Mouse (Mus musculus) regulatory T cell (primary cell): ENCODE measurements around the gene Rbfox3.

Source experiments
- in situ Hi-C: fragments of 300-600 bp; cut with MboI, MseI; formaldehyde crosslinking; loops from one replicate; pipeline ENCODE4 v1.15.1; 2025; ENCODE audit warnings: high pct_unique_total_duplicates

Rbfox3 gene

DNA sequence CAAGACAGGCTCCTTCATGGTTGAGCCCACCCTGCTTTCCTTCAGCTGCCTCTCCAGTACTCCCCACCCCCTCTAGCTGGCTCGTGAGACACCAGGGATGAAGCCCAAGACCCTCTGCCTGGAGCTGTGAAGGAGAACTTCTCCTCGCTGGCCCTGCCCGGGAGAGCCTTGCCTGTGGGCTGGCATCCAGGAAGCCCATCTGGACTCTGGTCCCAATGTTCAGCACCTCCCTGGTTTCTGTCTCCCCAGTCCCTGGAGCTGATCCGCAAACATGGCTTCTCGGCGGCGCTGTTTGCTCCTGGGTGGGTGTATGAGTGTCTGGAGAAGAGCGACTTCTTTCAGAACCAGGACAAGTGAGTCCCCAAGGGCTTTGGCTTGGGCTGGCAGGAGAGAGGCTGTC lies 427.2 kb downstream of the Rbfox3 start:
- in situ Hi-C loops = loop anchor here (5.0 kb wide), 1 partner anchor 37 kb away; no protein-coding TSS in a partner anchor

DNA sequence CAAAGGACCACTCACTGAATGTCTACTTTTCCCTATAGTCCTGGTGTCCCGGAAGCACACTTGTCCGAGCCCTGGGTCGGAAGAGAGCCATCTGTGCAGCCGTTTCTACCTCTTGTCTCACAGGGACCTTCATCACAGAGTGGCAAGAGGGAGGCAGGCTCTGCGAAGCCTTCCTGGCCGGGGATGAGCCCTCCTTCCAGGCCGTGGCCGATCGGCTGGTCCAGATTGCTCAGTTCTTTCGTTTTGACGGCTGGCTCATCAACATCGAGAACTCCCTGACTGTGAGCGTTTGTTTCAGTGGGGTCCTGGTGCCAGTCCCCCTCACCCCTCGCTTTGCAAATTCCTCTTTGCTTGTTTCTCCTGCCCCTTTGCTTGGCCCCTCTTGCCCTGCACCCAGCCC lies 429.6 kb downstream of the Rbfox3 start:
- in situ Hi-C loops = loop anchor here (5.0 kb wide), 1 partner anchor 34 kb away; no protein-coding TSS in a partner anchor

DNA sequence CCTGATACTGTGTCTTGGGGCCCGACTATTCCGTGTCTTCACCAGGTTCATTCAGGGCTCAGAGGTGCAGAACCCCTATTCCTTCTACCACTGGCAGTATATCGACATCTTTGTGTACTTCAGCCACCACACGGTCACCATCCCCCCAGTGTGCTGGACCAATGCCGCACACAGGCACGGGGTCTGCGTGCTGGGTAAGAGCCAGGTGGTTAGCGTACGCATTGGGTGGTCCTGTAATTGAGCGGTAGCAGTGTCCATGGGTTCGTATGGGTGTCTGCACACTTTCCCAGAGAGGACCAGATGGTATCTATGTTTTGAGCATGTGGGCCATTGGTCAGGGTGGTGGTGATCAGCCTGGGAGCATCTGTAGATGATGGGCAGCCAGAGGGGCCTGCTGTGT lies 430.2 kb downstream of the Rbfox3 start:
- in situ Hi-C loops = loop anchor here (5.0 kb wide), 1 partner anchor 34 kb away; no protein-coding TSS in a partner anchor

DNA sequence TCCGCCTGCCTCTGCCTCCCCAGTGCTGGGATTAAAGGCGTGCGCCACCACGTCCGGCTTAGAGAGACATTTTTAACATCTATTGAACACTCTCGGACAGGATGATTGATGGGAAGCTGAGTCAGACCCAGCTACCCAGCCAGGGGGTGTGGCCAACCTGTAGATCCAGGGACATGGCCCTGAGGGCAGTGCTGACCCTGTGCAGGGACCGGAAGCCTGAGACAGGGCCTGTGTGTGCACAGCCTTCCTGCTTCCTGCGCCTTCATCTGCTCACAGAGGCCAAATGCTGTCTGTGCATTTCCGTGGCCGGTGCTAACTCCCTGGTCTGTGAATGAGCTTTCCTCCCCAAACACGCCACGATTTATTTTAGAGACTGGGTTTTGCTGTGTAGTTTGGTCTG lies 431.6 kb downstream of the Rbfox3 start:
- in situ Hi-C loops = loop anchor here (5.0 to 10.0 kb wide), 2 partner anchors 32 to 645 kb away; no protein-coding TSS in a partner anchor

DNA sequence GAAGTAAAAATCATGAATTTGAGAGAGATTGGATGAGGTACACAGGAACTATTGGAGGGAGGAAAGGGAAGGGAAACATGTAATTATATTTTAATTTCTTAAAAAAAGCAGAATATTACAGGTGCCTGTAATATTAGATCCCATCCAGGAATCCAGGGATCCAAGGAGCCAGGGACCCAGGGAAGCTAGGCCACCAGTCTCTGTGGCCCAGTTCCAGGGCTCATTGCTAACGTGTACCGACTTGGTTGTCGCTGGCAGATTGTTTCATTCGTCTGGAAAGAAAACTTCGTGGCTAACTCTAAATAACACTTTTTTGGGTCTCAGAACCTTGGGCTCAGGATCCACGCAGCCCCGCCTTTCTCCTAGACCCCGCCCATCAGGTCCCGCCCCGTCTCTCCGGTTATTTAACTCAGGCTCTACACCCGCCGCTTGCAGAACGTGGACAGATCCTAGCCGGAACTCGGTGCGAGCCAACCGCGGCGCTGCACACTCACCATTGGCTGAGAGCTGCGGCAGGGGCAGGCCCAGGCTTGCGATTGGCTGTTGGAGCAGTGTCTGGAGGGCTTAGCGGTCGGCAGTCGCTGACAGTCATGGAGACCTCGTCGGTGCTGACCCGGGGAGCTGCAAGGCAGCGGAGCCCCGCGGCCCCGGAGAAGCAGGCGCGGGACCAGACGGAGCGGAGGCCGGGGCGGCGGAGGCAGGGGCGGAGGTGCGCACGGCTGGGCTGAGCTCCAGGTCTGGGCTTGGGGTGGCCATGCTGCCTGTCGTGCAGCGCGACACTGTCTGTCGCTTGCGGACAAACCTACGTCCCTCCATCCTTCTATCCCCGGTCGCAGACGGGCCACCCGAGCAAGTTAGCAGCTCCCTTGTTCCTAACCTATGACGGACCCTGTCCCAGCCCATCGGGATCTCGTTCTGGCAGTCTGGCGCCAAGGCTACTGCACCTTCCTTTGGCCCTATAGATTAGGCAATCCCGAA lies 434.7 kb downstream of the Rbfox3 start, which contains the start of gene Engase:
Engase (plus strand) TSS at position 434 of the 978 bp plus-strand sequence.
- in situ Hi-C loops = loop anchor here (10.0 kb wide), 1 partner anchor 648 kb away; no protein-coding TSS in a partner anchor

DNA sequence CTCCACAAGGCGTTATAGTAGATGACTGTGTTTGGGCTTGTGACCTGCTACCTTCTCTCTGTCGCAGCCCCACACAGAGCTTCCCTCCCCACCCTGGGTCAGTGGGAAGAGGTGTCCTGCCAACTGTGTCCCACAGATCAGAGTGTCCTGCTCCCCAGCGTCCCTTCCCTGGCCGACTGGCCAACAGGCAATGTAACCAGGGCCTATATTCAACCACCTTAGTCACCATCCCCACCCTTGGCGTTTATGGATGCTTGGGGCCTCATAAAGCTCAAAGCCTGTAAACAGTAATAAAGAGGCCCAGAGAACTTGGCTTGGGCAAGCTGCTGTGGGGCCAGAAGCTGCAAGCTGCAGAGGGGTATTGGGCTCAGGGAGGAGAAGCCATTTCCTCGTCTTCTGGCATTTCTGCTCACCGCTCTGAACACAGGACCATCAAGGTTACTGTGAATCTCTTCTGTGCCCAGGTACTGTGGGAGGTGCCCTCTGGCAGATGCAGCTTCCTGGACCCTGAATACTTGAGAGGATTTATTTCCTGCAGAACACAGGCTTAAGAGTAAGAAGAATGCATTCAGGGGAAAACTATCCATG lies 435.8 kb downstream of the Rbfox3 start:
- in situ Hi-C loops = loop anchor here (10.0 kb wide), 1 partner anchor 649 kb away; no protein-coding TSS in a partner anchor

DNA sequence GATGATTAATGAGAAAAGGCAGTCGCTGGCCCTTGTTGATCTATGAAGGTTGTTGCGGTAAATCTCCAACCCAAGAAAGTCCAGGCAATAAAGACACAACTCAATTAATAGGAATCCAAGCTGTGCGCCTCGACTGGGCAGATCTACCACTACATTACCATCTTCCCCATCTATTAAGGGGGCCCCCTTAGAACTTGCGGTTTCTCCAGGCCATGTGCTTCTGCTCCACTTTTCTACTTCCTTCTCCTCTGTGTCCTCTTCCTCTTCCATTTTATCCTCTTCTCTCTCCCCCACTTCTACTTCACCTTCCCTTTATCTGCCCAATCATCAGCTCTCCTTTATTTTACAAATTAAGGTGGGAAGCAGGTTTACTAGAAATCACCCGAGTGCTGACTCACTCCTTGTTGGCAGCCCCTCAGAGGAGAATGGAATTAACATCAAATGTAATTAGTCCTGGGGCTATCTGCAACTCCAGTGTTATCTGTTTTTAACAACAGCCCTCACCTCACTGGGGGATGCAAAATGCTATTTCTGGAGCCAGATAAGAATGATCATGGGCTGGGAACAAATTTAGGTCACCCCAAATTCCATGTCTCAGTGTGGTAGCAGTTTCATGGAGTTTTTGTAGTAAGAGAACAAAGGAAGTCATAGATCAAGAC lies 437.4 kb downstream of the Rbfox3 start:
- in situ Hi-C loops = loop anchor here (10.0 kb wide), 1 partner anchor 651 kb away; no protein-coding TSS in a partner anchor

DNA sequence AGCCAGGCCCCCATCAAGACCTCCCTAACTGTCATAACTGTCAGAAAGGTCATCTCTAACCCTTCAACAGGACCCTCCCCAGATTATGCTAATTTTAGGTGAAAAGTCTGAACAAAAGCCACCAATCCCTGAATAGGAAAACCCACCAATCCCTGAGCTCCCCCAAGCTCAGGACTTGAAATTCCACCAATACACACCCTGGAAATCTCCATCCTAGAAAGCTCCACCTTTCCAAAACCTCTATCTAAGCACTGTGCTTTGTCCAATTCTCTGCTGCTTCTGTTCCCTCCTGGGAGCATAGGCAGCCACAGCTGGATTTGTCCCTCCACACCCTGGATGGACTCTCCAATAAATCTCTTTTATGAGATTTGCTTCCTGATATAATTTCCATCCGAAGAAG lies 438.2 kb downstream of the Rbfox3 start:
- in situ Hi-C loops = loop anchor here (10.0 kb wide), 1 partner anchor 652 kb away; no protein-coding TSS in a partner anchor

DNA sequence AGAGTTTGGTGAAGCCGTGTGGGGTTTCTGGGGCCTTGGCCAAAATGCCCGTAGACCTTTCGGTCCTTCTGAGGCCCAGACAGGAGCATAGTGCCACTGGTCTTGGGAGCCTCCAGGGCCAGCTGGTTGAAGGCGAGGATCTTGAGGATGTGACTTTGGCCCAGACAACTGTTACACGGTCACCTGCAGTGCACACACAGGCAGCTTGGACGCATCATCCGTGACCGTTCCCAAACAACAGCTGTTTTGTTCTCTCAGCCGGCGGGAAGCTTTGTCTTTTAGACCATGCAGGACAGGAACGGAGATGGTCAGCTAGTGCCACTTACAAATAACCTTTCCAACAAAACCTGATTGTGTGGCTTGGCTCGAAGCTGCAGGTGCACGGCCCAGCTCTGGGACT lies 439.7 kb downstream of the Rbfox3 start:
- in situ Hi-C loops = loop anchor here (10.0 kb wide), 1 partner anchor 653 kb away; no protein-coding TSS in a partner anchor

DNA sequence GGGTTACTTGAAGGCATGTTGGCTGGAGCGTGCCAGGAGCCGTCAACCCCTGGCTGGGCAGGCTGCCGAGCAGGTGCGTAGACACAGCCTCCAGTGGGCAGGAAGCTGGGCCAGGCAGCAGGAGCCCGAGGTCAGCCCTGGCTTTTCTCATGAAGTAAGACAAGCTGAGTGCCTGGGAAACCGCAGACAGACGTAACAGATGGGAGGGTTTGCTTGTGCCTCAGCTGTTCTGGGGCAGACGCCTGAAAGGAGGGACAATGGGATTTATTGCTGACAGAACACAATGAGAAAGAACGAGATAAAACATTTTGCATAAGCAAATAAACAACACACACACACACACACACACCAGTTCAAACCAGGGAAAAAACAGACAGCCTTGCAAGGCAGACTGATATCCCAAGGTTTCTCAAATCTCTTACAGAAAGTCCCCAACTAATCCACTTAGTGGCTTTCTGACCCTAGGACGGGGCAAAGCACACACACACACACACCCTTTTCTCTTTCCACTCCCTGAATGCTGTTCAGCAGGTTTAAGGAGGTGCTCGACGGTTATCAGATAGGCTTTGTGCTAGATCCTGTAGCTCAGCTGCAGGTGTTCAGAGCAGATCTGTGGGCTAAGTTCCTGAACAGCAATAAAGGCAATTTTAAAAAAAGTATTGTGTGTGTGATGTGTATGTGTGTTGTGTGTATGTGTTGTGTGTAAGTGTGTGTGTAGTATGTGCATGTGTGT lies 441.0 kb downstream of the Rbfox3 start:
- in situ Hi-C loops = loop anchor here (10.0 kb wide), 1 partner anchor 654 kb away; no protein-coding TSS in a partner anchor

DNA sequence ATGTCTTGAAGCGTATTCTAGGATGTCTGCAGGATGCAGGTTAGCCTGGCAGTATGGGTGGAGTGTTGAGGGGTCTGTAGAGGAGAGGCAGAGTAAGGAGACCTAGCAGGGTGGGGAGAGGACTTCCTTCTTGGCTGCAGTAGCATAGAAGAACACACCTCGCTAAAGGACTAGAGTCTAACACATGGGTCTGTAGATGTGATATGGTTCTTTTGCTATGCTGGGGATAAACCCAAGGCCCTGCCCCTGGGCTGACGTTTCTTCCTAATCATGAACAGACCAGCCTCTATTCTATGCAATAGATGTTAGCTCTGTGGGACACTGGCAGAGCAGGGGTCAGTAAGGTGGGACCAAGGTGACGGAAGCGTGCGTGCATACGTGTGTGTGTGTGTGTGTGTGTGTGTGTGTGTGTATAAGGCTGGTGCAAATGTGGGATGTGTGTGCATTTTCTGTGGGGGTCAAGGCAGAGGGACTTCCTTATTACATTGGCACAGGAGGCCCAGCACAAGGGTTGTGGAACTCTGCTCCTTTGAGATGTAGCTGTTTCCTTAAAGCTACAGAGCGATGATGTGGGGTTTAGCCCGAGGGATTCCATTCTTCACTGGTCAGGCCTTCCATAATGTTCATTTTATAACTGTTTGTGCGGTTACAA lies 441.8 kb downstream of the Rbfox3 start:
- in situ Hi-C loops = loop anchor here (10.0 kb wide), 1 partner anchor 655 kb away; no protein-coding TSS in a partner anchor

DNA sequence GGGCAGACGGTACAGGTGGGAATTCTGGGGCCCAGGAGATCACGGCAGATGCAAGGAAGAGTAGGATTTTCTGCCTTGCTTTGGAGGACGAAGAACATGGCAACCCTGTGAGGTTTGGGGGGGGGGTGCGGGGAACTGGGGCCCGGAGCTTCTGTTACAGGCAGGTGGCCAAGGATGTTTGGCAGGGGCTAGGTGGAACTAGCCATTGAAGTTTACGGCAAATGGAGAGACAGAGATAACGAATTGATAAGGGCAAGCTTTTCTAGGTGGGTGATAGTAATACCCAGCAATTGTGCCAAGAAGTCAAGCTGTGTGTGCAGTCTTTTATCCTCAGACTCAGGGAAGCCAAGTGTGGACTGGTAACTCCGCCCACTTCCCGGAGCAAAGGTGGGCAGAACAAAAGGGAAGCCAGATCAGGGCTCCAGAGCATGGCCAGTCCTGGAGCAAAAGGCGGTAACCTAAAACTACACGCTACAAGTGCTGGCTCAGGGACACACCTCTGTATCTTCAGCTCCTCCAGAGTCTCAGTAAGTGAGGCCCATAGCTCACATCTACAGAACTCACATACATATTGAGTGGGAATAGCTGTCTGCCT lies 443.9 kb downstream of the Rbfox3 start:
- in situ Hi-C loops = no loop called here

DNA sequence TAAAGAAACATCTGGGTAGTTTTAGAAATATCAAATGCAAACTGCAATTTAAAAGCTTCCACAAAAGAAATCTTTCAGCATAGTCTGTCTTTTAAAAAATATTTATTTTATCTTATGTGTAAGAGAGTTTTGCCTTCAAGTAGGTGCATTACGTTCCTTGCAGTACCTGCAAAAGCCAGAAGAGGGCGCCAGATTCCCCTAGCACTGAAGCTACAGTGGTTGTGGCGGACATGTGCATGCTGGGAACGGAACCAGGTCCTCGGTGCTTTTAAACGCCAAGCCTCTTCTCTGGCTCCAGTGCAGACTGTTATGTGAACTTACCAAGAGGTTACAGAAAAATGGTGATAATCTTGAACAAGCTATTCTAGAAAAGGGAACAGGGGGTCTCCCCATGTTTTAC lies 451.1 kb downstream of the Rbfox3 start:
- in situ Hi-C loops = no loop called here

DNA sequence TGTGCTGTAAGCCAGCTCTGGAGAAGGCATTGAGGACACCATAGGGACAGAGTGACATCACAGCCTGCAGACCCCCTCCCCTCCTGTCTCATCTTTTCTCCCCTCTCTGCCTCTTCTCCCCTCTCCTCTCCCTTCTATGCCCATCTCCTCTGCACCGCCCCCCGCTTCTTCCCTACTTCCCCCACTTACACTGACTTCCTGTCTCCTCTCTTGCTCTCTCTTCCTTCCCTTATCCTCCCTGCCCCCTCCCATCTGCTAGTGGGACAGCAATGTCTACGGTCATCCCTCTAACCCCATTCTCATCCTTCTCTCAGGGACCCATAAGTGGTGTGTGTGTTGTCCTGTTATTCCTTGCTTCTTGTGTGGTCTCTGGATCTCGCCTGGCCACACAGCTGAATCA lies 451.9 kb downstream of the Rbfox3 start:
- in situ Hi-C loops = no loop called here

DNA sequence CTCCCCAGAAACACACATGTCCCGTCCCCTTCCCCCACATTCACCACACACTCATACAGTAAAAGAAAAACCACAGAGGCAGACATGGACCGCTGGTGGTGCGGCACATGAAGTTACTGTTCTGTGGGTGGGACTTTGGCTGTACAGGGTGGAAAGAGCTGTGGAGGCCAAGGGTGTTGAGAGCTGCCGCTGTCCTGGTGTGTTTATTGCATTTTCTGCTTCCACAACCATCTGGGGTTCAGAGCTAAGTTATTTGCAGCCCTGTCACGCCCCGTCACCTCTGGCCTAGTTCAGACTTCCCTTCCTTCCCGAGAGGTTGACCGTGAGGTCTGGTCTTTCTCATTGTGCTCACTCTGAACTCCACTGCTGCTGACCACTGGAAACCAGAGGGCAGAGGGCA lies 452.3 kb downstream of the Rbfox3 start:
- in situ Hi-C loops = no loop called here

DNA sequence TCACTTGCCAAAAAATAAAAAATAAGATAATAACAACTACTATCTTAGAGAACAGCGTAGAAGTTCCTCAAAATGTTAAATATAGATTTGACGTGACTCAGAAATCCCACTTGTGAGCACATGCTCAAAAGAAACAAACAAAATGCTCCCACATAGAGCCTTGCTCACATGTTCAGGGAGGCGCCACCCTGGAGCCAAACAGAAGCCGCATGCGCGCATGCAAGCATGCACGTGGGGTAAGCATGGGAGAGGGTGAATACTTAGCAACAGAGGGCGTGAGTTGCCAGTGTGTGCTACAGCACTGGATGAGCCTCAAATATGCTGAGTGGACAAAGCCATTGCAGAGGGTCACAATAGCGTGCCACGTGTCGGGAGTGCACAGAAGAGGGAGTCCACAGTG lies 454.5 kb downstream of the Rbfox3 start:
- in situ Hi-C loops = no loop called here

DNA sequence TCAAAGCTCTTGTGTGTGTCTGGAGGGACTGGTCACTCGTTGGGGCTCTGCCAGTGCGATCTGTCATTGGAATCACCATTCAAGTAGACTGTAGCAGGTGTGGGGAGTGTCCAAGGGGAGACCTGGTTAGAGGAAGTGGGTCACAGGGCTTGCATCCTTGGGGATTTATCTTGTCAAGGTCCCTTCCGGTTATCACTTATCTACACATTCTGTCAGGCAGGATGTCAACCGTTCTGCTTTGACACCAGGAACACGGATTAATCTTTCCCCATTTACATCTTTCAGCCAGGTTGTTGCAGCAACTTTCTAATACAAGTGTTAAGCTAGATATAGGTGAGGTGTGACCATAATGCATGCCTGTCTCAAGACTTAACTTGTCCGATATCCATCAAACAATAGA lies 455.6 kb downstream of the Rbfox3 start:
- in situ Hi-C loops = no loop called here

DNA sequence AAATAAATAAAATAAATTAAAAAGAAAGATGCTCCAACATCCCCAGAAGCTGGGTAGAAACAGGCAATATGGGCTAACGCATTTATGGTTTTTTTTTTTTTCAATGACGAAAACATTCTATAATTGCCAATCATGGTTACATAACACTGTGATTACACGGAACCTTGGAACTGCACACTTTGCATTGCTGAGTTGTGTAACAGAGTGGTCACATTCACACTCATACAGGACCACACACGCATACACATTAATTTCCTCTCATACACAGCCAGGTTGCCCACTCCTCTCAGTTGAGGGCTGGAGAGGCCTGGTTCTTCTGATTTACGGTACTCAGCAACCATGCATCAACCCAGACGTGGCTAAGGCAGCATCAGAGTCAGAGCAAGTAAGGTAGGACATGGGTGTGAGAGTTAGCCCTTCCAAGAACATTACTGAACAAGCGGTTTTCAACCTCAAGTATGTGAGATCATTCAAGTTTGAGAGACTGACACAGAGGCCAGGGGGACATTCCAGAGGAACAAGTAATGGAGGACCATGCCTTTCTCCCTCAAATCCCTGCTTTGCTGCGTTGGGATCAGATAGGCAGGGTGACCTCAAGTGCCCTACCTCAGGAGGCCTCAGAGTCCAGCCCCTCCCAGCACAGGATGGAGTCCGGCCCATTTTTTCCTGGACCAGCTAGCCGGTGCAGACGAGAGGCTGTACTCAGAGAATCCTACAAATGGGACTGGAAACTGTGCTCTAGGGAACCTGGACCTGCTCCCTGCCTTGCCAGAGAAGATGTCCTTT lies 457.3 kb downstream of the Rbfox3 start:
- in situ Hi-C loops = no loop called here

DNA sequence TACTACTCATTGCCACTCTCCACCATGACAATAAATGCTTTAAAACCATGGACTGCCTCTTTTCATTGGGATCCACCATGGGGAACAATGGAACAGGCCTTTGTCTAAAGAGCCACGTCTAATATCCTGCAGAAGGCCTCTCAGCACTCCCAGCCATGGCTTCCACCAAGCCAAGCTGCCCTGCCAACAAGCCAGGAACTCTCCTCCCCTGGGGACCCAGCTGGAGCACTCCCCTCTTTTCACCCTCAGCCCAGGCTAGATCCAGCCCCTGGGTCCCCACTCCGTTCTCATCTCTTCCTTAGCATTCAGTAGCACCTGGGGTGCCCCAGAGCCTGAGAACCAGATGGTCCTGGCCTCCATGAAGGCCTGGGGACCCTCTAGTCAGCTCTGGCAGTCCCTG lies 458.4 kb downstream of the Rbfox3 start:
- in situ Hi-C loops = no loop called here
